Mouse (Mus musculus) liver, embryonic 13.5 days (tissue): ENCODE measurements around the gene Tmem39a. TPM values are rescaled to one million over a fixed set of nuclear protein-coding genes. Genes with fewer than 3 reads are reported as not detected.

ENCODE experiments used
- ATAC-seq: fragments of 200-750 bp; cut with Nextera tagmentation; 2 replicates; pipeline ENCODE4 v1.8.0; 2017; ENCODE audit warnings: low read depth, mild to moderate bottlenecking, moderate number of reproducible peaks, moderate library complexity
- DNase-seq: peaks from one replicate; pipeline ENCODE4 v3.0.0; 2022
- H3K27ac ChIP-seq: fragments of 300-500 bp; sonication (generic); 2 replicates; pipeline ENCODE4 v1.5.1; 2015; ENCODE audit warnings: moderate library complexity, mild to moderate bottlenecking, inconsistent platforms
- H3K27me3 ChIP-seq: fragments of 300-500 bp; sonication (generic); 2 replicates; pipeline ENCODE4 v1.6.1; 2015; ENCODE audit warnings: mild to moderate bottlenecking, inconsistent platforms
- H3K36me3 ChIP-seq: fragments of 300-500 bp; sonication (generic); 2 replicates; pipeline ENCODE4 v1.6.1; 2015; ENCODE audit warnings: mild to moderate bottlenecking, inconsistent platforms
- H3K4me1 ChIP-seq: fragments of 300-500 bp; sonication (generic); replicated peaks from 2 replicates; pipeline ENCODE4 v1.6.1; 2015; ENCODE audit warnings: inconsistent platforms
- H3K4me2 ChIP-seq: fragments of 300-500 bp; sonication (generic); 2 replicates; pipeline ENCODE4 v1.6.1; 2015; ENCODE audit warnings: inconsistent platforms, mild to moderate bottlenecking, moderate library complexity
- H3K4me3 ChIP-seq: fragments of 300-500 bp; sonication (generic); replicated peaks from 2 replicates; pipeline ENCODE4 v1.5.1; 2015; ENCODE audit warnings: mild to moderate bottlenecking, inconsistent platforms
- H3K9ac ChIP-seq: fragments of 300-500 bp; sonication (generic); 2 replicates; pipeline ENCODE4 v1.6.1; 2015; ENCODE audit warnings: mild to moderate bottlenecking, inconsistent platforms
- H3K9me3 ChIP-seq: fragments of 300-500 bp; sonication (generic); replicated peaks from 2 replicates; pipeline ENCODE4 v1.6.1; 2016; ENCODE audit warnings: inconsistent platforms
- WGBS: fragments of 180-500 bp; shearing (Covaris S2); methylation state at CpG from one replicate; pipeline ENCODE4 v1.1.7; 2015; ENCODE audit not compliant: insufficient replicate concordance; 5-methylcytosine and 5-hydroxymethylcytosine counted together
- polyA plus RNA-seq: library from polyadenylated mRNA; unstranded; fragments of >200 nt; fragmentation: Nextera tagmentation; extraction: Ambion mirVana; gene quantifications from 2 replicates; pipeline ENCODE4 v1.2.1, GENCODE M21; 2015

Gene Tmem39a
- polyA plus RNA-seq, 1 experiment from 2014 or later, result 33.8 TPM

- peak within 1 kb of the TSS; percentile 84 for H3K4me3 ChIP-seq
- peak within 1 kb of the TSS; percentile 95 for H3K4me2 ChIP-seq
- peaks cover 7% of the 10 kb centered on the region; the same call in 1 of the 2 replicates for H3K36me3 ChIP-seq
- ATAC-seq (peak; percentile 81), DNase-seq (peak; percentile 52)
- H3K27me3 ChIP-seq, result peaks cover 22% of the 10 kb centered on the region
- 2% methylated on average over 54 of the region's 54 CpGs for WGBS
- H3K9me3 ChIP-seq, result no peaks in the 10 kb centered on the region
- H3K27ac ChIP-seq, result no peak within 1 kb of the TSS
- peak within 1 kb of the TSS; percentile 79 for H3K9ac ChIP-seq
- peaks cover 23% of the 10 kb centered on the region for H3K4me1 ChIP-seq
Measured at GRCm38 (mm10) chr16:38549479-38550396, 8.8 kb upstream of the Tmem39a start, which contains the start of gene Poglut1. Gene Poglut1, minus strand, starts transcription at chr16:38550258.

- peaks cover 52% of the 10 kb centered on the region for H3K27me3 ChIP-seq
- ATAC-seq (no peak), DNase-seq (no peak)
- H3K4me1 ChIP-seq, result no peaks in the 10 kb centered on the region
- H3K9ac ChIP-seq, result no peak overlapping the region
- no peak overlapping the region for H3K4me2 ChIP-seq
- H3K27ac ChIP-seq, result no peak overlapping the region
- no peaks in the 10 kb centered on the region for H3K9me3 ChIP-seq
- no peak overlapping the region for H3K4me3 ChIP-seq
- WGBS, result 67% methylated on average over 3 of the region's 3 CpGs
- no peaks in the 10 kb centered on the region for H3K36me3 ChIP-seq
Measured at GRCm38 (mm10) chr16:38555988-38556387, 2.5 kb upstream of the Tmem39a start.

- peak; percentile 89 for DNase-seq
- peak; percentile 97 for ATAC-seq
- peak overlapping the region; percentile 74 for H3K4me2 ChIP-seq
- peak overlapping the region; percentile 72 for H3K27ac ChIP-seq
- peaks cover 13% of the 10 kb centered on the region for H3K27me3 ChIP-seq
- WGBS, result 6% methylated on average over 37 of the region's 37 CpGs
- peak overlapping the region; percentile 74 for H3K4me3 ChIP-seq
- peaks cover 20% of the 10 kb centered on the region for H3K4me1 ChIP-seq
- H3K9ac ChIP-seq, result peak overlapping the region; percentile 81
- no peaks in the 10 kb centered on the region for H3K9me3 ChIP-seq
- H3K36me3 ChIP-seq, result peaks cover 25% of the 10 kb centered on the region
Measured at GRCm38 (mm10) chr16:38562131-38562967, 3.9 kb downstream of the Tmem39a start.

GRCm38 (mm10) chr16:38562968-38563327 lies 4.5 kb downstream of the Tmem39a start:
- WGBS, result under 1% methylated on average over 25 of the region's 25 CpGs
- Histone ChIP-seq H3K36me3 (peaks cover 30% of the 10 kb centered on the region), H3K4me3 (peak overlapping the region; percentile 74), H3K9me3 (no peaks in the 10 kb centered on the region), H3K4me2 (peak overlapping the region; percentile 74), H3K27ac (peak overlapping the region; percentile 72), H3K4me1 (peaks cover 20% of the 10 kb centered on the region), H3K9ac (peak overlapping the region; percentile 81), H3K27me3 (peaks cover 13% of the 10 kb centered on the region)
- DNase-seq (no peak), ATAC-seq (peak; percentile 69)

GRCm38 (mm10) chr16:38563516-38563915 lies 5.0 kb downstream of the Tmem39a start:
- DNase-seq (no peak), ATAC-seq (no peak)
- H3K27me3 ChIP-seq, result peaks cover 13% of the 10 kb centered on the region
- peak overlapping the region; percentile 72; the same call in 1 of the 2 replicates for H3K27ac ChIP-seq
- H3K4me3 ChIP-seq, result peak overlapping the region; percentile 74
- peaks cover 35% of the 10 kb centered on the region for H3K36me3 ChIP-seq
- no peaks in the 10 kb centered on the region for H3K9me3 ChIP-seq
- 23% methylated on average over 10 of the region's 10 CpGs for WGBS
- H3K9ac ChIP-seq, result peak overlapping the region; percentile 81
- H3K4me1 ChIP-seq, result peaks cover 20% of the 10 kb centered on the region
- H3K4me2 ChIP-seq, result peak overlapping the region; percentile 74

- Histone ChIP-seq H3K9ac (no peak overlapping the region), H3K27ac (no peak overlapping the region), H3K4me1 (peaks cover 11% of the 10 kb centered on the region), H3K4me3 (no peak overlapping the region), H3K9me3 (no peaks in the 10 kb centered on the region), H3K36me3 (peaks cover 75% of the 10 kb centered on the region), H3K4me2 (no peak overlapping the region), H3K27me3 (no peaks in the 10 kb centered on the region)
- DNase-seq (no peak), ATAC-seq (no peak)
- WGBS, result 86% methylated on average over 5 of the region's 5 CpGs
Measured at GRCm38 (mm10) chr16:38568192-38568591, 9.7 kb downstream of the Tmem39a start.

- H3K9me3 ChIP-seq, result no peaks in the 10 kb centered on the region
- WGBS, result 84% methylated on average over 3 of the region's 3 CpGs
- no peaks in the 10 kb centered on the region for H3K4me1 ChIP-seq
- H3K27me3 ChIP-seq, result no peaks in the 10 kb centered on the region
- no peak for ATAC-seq
- H3K4me2 ChIP-seq, result no peak overlapping the region
- no peak overlapping the region for H3K9ac ChIP-seq
- no peak overlapping the region for H3K27ac ChIP-seq
- H3K4me3 ChIP-seq, result no peak overlapping the region
- DNase-seq, result no peak
- H3K36me3 ChIP-seq, result peaks cover 72% of the 10 kb centered on the region
Measured at GRCm38 (mm10) chr16:38571481-38571880, 13.0 kb downstream of the Tmem39a start.

- no peaks in the 10 kb centered on the region for H3K9me3 ChIP-seq
- H3K4me1 ChIP-seq, result peaks cover 10% of the 10 kb centered on the region
- no peak overlapping the region for H3K4me2 ChIP-seq
- H3K9ac ChIP-seq, result no peak overlapping the region
- no peak overlapping the region for H3K27ac ChIP-seq
- ATAC-seq, result no peak
- H3K27me3 ChIP-seq, result no peaks in the 10 kb centered on the region
- WGBS, result 82% methylated on average over 7 of the region's 7 CpGs
- no peak for DNase-seq
- no peak overlapping the region for H3K4me3 ChIP-seq
- H3K36me3 ChIP-seq, result peaks cover 83% of the 10 kb centered on the region
Measured at GRCm38 (mm10) chr16:38584761-38585160, 26.3 kb downstream of the Tmem39a start.

- H3K4me3 ChIP-seq, result no peak overlapping the region
- WGBS, result 48% methylated on average over 5 of the region's 5 CpGs
- H3K27ac ChIP-seq, result no peak overlapping the region
- peaks cover 86% of the 10 kb centered on the region for H3K36me3 ChIP-seq
- H3K27me3 ChIP-seq, result no peaks in the 10 kb centered on the region
- peaks cover 10% of the 10 kb centered on the region for H3K4me1 ChIP-seq
- ATAC-seq (no peak), DNase-seq (no peak)
- no peak overlapping the region for H3K9ac ChIP-seq
- no peak overlapping the region for H3K4me2 ChIP-seq
- H3K9me3 ChIP-seq, result no peaks in the 10 kb centered on the region
Measured at GRCm38 (mm10) chr16:38585186-38585585, 26.7 kb downstream of the Tmem39a start.

- H3K27me3 ChIP-seq, result no peaks in the 10 kb centered on the region
- no peak overlapping the region for H3K4me3 ChIP-seq
- H3K36me3 ChIP-seq, result peaks cover 85% of the 10 kb centered on the region
- no peak overlapping the region for H3K4me2 ChIP-seq
- H3K4me1 ChIP-seq, result peaks cover 10% of the 10 kb centered on the region
- DNase-seq (no peak), ATAC-seq (no peak)
- no peak overlapping the region for H3K9ac ChIP-seq
- H3K27ac ChIP-seq, result no peak overlapping the region
- 80% methylated on average over 5 of the region's 5 CpGs for WGBS
- H3K9me3 ChIP-seq, result no peaks in the 10 kb centered on the region
Measured at GRCm38 (mm10) chr16:38587163-38587562, 28.7 kb downstream of the Tmem39a start.

- DNase-seq, result no peak
Measured at GRCm38 (mm10) chr16:38587572-38587971, 29.1 kb downstream of the Tmem39a start.

More at GRCm38 (mm10) chr16:38587572-38587971, 29.1 kb downstream of the Tmem39a start:
- Histone ChIP-seq H3K4me3 (no peak overlapping the region), H3K27ac (no peak overlapping the region), H3K4me2 (no peak overlapping the region), H3K4me1 (peaks cover 10% of the 10 kb centered on the region), H3K9ac (no peak overlapping the region), H3K36me3 (peaks cover 86% of the 10 kb centered on the region), H3K27me3 (no peaks in the 10 kb centered on the region), H3K9me3 (no peaks in the 10 kb centered on the region)
- ATAC-seq, result no peak
- 83% methylated on average over 4 of the region's 4 CpGs for WGBS
